Mouse (Mus musculus) cerebellum, adult 2 months (tissue): Measurements from ENCODE around the gene Arid1b. TPM values are rescaled to one million over a fixed set of nuclear protein-coding genes. Genes with fewer than 3 reads are reported as not detected.

Source experiments
- DNase-seq, 2 experiments: peaks; one replicate each; pipeline ENCODE4 v3.0.0; 2021
- H3K27ac ChIP-seq: fragments of 200-500 bp; 2 replicates; pipeline ENCODE4 v1.5.1; 2012; ENCODE audit warnings: low read length, control low read depth, inconsistent platforms; ENCODE audit not compliant: insufficient read depth
- H3K27me3 ChIP-seq: fragments of 200-500 bp; 2 replicates; pipeline ENCODE4 v1.6.1; 2012; ENCODE audit warnings: inconsistent platforms, mild to moderate bottlenecking, low read length, moderate library complexity; ENCODE audit not compliant: control insufficient read depth, insufficient read depth
- H3K4me1 ChIP-seq: fragments of 200-500 bp; 2 replicates; pipeline ENCODE4 v1.6.1; 2011; ENCODE audit warnings: low read length; ENCODE audit not compliant: control insufficient read depth, insufficient read depth
- H3K4me3 ChIP-seq: fragments of 200-500 bp; replicated peaks from 2 replicates; pipeline ENCODE3; 2011; ENCODE audit warnings: mild to moderate bottlenecking, low read depth, low read length, control low read depth; ENCODE audit not compliant: insufficient read depth
- CTCF ChIP-seq: fragments of 200-500 bp; IDR thresholded peaks from 2 replicates; pipeline ENCODE4 v1.5.1; 2011; ENCODE audit warnings: low read depth, mild to moderate bottlenecking, control low read depth, low read length, moderate library complexity, borderline replicate concordance; ENCODE audit not compliant: insufficient read depth
- POLR2A ChIP-seq: fragments of 200-500 bp; IDR thresholded peaks from 2 replicates; pipeline ENCODE4 v1.6.1; 2011; ENCODE audit warnings: low read length, control low read depth, borderline replicate concordance; ENCODE audit not compliant: insufficient read depth
- WGBS: fragments of 180-500 bp; shearing (Covaris S2); methylation state at CpG from one replicate; pipeline ENCODE4 v1.1.7; 2018; 5-methylcytosine and 5-hydroxymethylcytosine counted together
- polyA plus RNA-seq: library from polyadenylated mRNA; depleted of rRNA; stranded (reverse); fragments of >200 nt; gene quantifications from 2 replicates; pipeline ENCODE4 v1.2.3, GENCODE M21; 2012

The Arid1b gene
- polyA plus RNA-seq, 1 experiment, result 25.6 TPM

DNA sequence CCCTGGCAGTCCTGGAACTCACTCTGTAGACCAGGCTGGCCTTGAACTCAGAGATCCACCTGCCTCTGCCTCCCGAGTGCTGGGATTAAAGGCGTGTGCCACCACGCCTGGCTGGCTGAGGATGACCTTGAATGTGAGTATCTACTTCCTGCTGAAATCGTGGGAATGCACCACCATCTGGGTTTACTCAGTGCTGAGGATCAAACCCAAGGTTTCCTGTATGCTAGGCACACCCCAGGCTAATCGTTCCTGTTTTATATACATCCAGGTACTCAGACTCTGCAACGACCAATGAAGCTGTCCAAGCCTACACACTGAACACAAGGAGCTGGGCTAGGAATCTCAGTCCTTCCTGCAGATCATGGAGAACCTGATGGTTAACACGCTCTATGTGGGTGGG is 9.4 kb upstream of the Arid1b start:
- DNase-seq, result no peak
- TF ChIP-seq CTCF (no peak), POLR2A (no peak)
- peaks cover 4% of the 10 kb centered on the region; the same call in 1 of the 2 replicates for H3K4me1 ChIP-seq
- H3K27ac ChIP-seq, result no peak overlapping the region
- 83% methylated on average over 7 of the region's 7 CpGs for WGBS
- H3K4me3 ChIP-seq, result no peak overlapping the region
- no peaks in the 10 kb centered on the region for H3K27me3 ChIP-seq

DNA sequence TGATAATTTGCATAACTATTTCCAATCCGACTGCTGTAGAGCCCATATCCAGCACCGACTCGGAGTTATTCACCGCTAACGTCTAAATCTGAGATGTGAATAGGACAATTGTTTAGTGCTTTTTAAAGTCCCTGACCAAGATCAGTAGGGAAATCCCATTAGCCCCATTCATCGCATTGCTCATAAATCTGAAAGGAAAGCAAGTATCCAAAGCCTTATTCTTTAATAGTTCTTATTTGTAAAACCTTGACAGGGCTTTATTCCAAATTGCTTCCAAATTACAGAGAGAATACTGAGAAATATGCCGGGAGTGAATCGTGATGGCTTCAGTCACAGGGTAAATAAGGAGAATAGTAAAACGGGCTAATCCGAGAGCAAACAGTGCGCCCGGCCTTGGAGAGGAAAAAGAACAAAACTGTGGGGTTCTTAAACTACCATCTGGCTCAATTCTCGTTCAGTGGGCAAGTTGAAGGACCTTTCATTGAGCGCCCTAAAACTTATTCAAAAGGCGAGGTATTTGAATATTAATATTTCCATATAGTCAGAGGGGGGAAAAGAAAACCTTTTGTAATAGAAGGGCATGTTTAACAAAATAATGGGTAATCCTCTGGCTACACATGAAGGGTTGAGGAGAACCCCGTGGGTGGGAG is 3.1 kb upstream of the Arid1b start:
- H3K4me1 ChIP-seq, result peaks cover 4% of the 10 kb centered on the region; the same call in 1 of the 2 replicates
- no peak overlapping the region for H3K27ac ChIP-seq
- no peak overlapping the region for H3K4me3 ChIP-seq
- DNase-seq, result no peak
- no peaks in the 10 kb centered on the region for H3K27me3 ChIP-seq
- 57% methylated on average over 16 of the region's 16 CpGs for WGBS
- TF ChIP-seq CTCF (no peak), POLR2A (no peak)

DNA sequence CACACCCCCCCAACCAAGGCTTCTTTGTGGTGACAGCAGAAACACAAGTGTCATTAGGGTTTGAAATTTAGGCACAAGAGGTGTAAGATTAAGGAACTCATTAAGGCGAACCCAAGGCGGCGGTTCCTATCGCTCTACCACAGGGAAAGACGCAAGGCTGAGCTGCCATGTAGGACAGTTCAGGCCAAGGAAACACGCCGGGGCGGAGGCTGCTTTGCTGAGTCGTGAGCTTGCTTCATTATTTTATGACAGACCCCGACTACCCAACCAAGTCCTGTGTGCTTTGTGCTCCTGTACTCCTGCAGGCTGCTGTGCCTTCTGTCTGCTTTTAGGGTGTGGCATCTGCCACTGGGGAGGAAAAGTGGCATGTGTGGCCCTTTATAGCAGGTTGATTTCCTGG is 2.5 kb upstream of the Arid1b start:
- no peak for TF ChIP-seq POLR2A
- no peak for TF ChIP-seq CTCF
- Histone ChIP-seq H3K4me3 (no peak overlapping the region), H3K27me3 (no peaks in the 10 kb centered on the region), H3K27ac (no peak overlapping the region), H3K4me1 (no peaks in the 10 kb centered on the region)
- 83% methylated on average over 10 of the region's 10 CpGs for WGBS
- no peak for DNase-seq

DNA sequence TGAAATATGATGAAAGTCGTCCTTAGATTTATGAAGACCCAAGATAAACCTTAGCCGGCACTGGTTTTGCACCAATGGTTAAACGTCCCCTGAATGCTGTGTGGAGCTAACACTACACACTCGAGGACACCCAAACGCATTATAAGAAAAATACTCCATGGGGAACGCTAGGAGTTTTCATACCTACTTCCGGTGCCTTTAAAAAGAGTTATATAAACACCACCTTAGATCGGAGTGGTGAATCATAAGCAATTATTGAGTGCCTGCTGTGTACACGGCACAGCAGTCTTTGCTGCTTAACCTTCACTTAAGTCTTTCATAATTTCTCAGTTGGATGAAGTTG is 664 bp upstream of the Arid1b start:
- DNase-seq, result no peak
- 15% methylated on average over 9 of the region's 9 CpGs for WGBS
- H3K27me3 ChIP-seq, result no peaks in the 10 kb centered on the region
- H3K4me3 ChIP-seq, result peak overlapping the region; percentile 81
- no peaks in the 10 kb centered on the region for H3K4me1 ChIP-seq
- no peak for TF ChIP-seq POLR2A
- no peak for TF ChIP-seq CTCF
- H3K27ac ChIP-seq, result peak overlapping the region; percentile 99

DNA sequence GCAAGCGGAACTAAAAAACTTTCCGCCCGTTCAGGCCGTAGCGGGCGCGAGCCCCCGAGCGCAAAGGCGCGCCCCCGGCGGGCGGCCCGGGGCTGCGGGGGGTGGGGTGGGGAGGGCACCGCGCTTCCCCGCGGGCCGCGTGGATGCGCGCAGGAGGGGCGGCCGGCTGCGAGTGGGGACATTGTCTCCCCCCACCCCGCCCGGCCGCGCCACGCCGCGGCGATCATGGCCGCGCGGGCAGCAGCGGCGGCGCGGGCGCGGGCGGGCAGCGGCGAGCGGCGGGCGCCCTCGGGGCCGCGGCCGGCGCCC is 326 bp downstream of the Arid1b start:
- 6% methylated on average over 42 of the region's 55 CpGs for WGBS
- no peak for DNase-seq

DNA sequence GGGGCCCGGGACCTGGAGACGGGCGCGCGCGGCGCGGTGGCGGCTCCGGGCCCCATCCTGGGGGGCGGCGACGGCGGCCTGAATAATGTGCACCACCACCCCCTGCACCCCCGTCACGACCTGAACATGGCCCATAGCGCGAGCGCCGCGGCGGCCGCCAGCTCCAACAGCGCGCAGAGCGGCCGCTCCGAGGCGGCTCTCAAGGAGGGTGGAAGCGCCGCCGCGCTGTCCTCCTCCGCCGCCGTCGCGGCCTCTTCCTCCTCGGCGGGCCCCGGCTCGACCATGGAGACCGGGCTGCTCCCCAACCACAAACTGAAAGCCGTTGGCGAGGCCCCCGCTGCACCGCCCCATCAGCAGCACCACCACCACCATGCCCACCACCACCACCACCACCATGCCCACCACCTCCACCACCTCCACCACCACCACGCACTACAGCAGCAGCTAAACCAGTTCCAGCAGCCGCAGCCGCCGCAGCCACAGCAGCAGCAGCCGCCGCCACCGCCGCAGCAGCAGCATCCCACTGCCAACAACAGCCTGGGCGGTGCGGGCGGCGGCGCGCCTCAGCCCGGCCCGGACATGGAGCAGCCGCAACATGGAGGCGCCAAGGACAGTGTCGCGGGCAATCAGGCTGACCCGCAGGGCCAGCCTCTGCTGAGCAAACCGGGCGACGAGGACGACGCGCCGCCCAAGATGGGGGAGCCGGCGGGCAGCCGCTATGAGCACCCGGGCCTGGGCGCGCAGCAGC is 855 bp downstream of the Arid1b start:
- under 1% methylated on average over 79 of the region's 81 CpGs for WGBS
- Histone ChIP-seq H3K4me1 (no peaks in the 10 kb centered on the region), H3K27ac (peak overlapping the region; percentile 100), H3K27me3 (no peaks in the 10 kb centered on the region), H3K4me3 (peak overlapping the region; percentile 60)
- peak; percentile 73 to 80 for DNase-seq
- TF ChIP-seq POLR2A (peak; percentile 7; the same call in 1 of the 2 replicates), CTCF (no peak)

More for the DNA sequence above, 326 bp downstream of the Arid1b start:
- H3K27ac ChIP-seq, result peak overlapping the region; percentile 100
- no peaks in the 10 kb centered on the region for H3K4me1 ChIP-seq
- H3K4me3 ChIP-seq, result peak overlapping the region; percentile 81
- TF ChIP-seq POLR2A, result no peak
- TF ChIP-seq CTCF, result no peak
- H3K27me3 ChIP-seq, result no peaks in the 10 kb centered on the region

DNA sequence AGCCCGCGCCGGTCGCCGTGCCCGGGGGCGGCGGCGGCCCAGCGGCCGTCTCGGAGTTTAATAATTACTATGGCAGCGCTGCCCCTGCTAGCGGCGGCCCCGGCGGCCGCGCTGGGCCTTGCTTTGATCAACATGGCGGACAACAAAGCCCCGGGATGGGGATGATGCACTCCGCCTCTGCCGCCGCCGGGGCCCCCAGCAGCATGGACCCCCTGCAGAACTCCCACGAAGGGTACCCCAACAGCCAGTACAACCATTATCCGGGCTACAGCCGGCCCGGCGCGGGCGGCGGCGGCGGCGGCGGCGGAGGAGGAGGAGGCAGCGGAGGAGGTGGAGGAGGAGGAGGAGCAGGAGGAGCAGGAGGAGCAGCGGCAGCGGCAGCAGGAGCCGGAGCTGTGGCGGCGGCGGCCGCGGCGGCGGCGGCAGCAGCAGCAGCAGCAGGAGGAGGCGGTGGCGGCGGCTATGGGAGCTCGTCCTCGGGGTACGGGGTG is 1.5 kb downstream of the Arid1b start:
- under 1% methylated on average over 47 of the region's 56 CpGs for WGBS
- TF ChIP-seq CTCF (no peak), POLR2A (peak; percentile 39)
- DNase-seq, result peak; percentile 84 to 85
- Histone ChIP-seq H3K27me3 (no peaks in the 10 kb centered on the region), H3K4me1 (no peaks in the 10 kb centered on the region), H3K27ac (peak overlapping the region; percentile 100), H3K4me3 (peak overlapping the region; percentile 60)
